Mouse (Mus musculus) heart, embryonic 15.5 days (tissue): Measurements from ENCODE around the gene Bdkrb2. TPM values are rescaled to one million over a fixed set of nuclear protein-coding genes. Genes with fewer than 3 reads are reported as not detected.

Source experiments
- ATAC-seq: fragments of 200-750 bp; cut with Nextera tagmentation; replicated peaks from 2 replicates; pipeline ENCODE4 v1.8.0; 2017; ENCODE audit warnings: low read depth, moderate TSS enrichment; ENCODE audit not compliant: insufficient number of reproducible peaks, insufficient read depth, low FRiP score
- H3K27ac ChIP-seq: fragments of 300-500 bp; sonication (generic); 2 replicates; pipeline ENCODE4 v1.5.1; 2015; ENCODE audit warnings: mild to moderate bottlenecking, inconsistent platforms
- H3K27me3 ChIP-seq: fragments of 300-500 bp; sonication (generic); 2 replicates; pipeline ENCODE4 v1.6.1; 2015; ENCODE audit warnings: inconsistent platforms
- H3K36me3 ChIP-seq: fragments of 300-500 bp; sonication (generic); 2 replicates; pipeline ENCODE4 v1.6.1; 2015; ENCODE audit warnings: mild to moderate bottlenecking, inconsistent platforms
- H3K4me1 ChIP-seq: fragments of 300-500 bp; sonication (generic); replicated peaks from 2 replicates; pipeline ENCODE4 v1.6.1; 2015; ENCODE audit warnings: inconsistent platforms
- H3K4me2 ChIP-seq: fragments of 300-500 bp; sonication (generic); 2 replicates; pipeline ENCODE4 v1.6.1; 2015; ENCODE audit warnings: inconsistent platforms, mild to moderate bottlenecking, moderate library complexity
- H3K4me3 ChIP-seq: fragments of 300-500 bp; sonication (generic); 2 replicates; pipeline ENCODE4 v1.5.1; 2015; ENCODE audit warnings: mild to moderate bottlenecking, inconsistent platforms
- H3K9ac ChIP-seq: fragments of 300-500 bp; sonication (generic); 2 replicates; pipeline ENCODE4 v1.6.1; 2015; ENCODE audit warnings: mild to moderate bottlenecking, inconsistent platforms
- H3K9me3 ChIP-seq: fragments of 300-500 bp; sonication (generic); replicated peaks from 2 replicates; pipeline ENCODE4 v1.6.1; 2016; ENCODE audit warnings: inconsistent platforms
- WGBS: fragments of 180-500 bp; shearing (Covaris S2); methylation state at CpG from one replicate; pipeline ENCODE4 v1.1.7; 2015; ENCODE audit warnings: mixed read lengths; 5-methylcytosine and 5-hydroxymethylcytosine counted together
- polyA plus RNA-seq: library from polyadenylated mRNA; unstranded; fragments of >200 nt; fragmentation: Nextera tagmentation; extraction: Ambion mirVana; gene quantifications from 2 replicates; pipeline ENCODE4 v1.2.1, GENCODE M21; 2015

The Bdkrb2 gene
- polyA plus RNA-seq, 1 experiment from 2014 or later = 0.77 TPM

GRCm38 (mm10) chr12:105535968-105536760 lies 26.9 kb upstream of the Bdkrb2 start:
- ATAC-seq = no peak
- Histone ChIP-seq H3K4me3 (no peak overlapping the region), H3K27ac (no peak overlapping the region), H3K4me1 (0 out of 2 replicates have a peak, but pooled peaks cover 3% of the 10 kb centered on the region), H3K27me3 (no peaks in the 10 kb centered on the region), H3K4me2 (no peak overlapping the region), H3K36me3 (no peaks in the 10 kb centered on the region), H3K9me3 (no peaks in the 10 kb centered on the region), H3K9ac (no peak overlapping the region)
- WGBS = 63% methylated on average over 13 of the region's 13 CpGs

GRCm38 (mm10) chr12:105537162-105537561 lies 25.9 kb upstream of the Bdkrb2 start:
- Histone ChIP-seq H3K36me3 (no peaks in the 10 kb centered on the region), H3K9me3 (no peaks in the 10 kb centered on the region), H3K27ac (no peak overlapping the region), H3K4me2 (no peak overlapping the region), H3K27me3 (no peaks in the 10 kb centered on the region), H3K9ac (no peak overlapping the region), H3K4me3 (no peak overlapping the region), H3K4me1 (0 out of 2 replicates have a peak, but pooled peaks cover 3% of the 10 kb centered on the region)
- WGBS = 69% methylated on average over 5 of the region's 5 CpGs
- no peak for ATAC-seq

- no peak overlapping the region for H3K4me3 ChIP-seq
- no peak overlapping the region for H3K27ac ChIP-seq
- no peaks in the 10 kb centered on the region for H3K9me3 ChIP-seq
- WGBS = 79% methylated on average over 10 of the region's 10 CpGs
- H3K4me1 ChIP-seq = peaks cover 9% of the 10 kb centered on the region
- no peak for ATAC-seq
- H3K27me3 ChIP-seq = 0 out of 2 replicates have a peak, but pooled peaks cover 5% of the 10 kb centered on the region
- H3K36me3 ChIP-seq = no peaks in the 10 kb centered on the region
- H3K9ac ChIP-seq = no peak overlapping the region
- H3K4me2 ChIP-seq = no peak overlapping the region
Observed at GRCm38 (mm10) chr12:105539649-105540048, 23.4 kb upstream of the Bdkrb2 start.

GRCm38 (mm10) chr12:105541590-105542402 lies 21.2 kb upstream of the Bdkrb2 start:
- Histone ChIP-seq H3K4me2 (no peak overlapping the region), H3K36me3 (no peaks in the 10 kb centered on the region), H3K4me3 (no peak overlapping the region), H3K27ac (no peak overlapping the region), H3K4me1 (peaks cover 25% of the 10 kb centered on the region), H3K27me3 (0 out of 2 replicates have a peak, but pooled peaks cover 7% of the 10 kb centered on the region), H3K9me3 (no peaks in the 10 kb centered on the region), H3K9ac (no peak overlapping the region)
- 77% methylated on average over 12 of the region's 12 CpGs for WGBS
- no peak for ATAC-seq

GRCm38 (mm10) chr12:105542513-105542912 lies 20.5 kb upstream of the Bdkrb2 start:
- peaks cover 31% of the 10 kb centered on the region for H3K4me1 ChIP-seq
- H3K4me3 ChIP-seq = no peak overlapping the region
- peaks cover 12% of the 10 kb centered on the region; the same call in 1 of the 2 replicates for H3K27me3 ChIP-seq
- ATAC-seq = no peak
- 81% methylated on average over 3 of the region's 3 CpGs for WGBS
- H3K36me3 ChIP-seq = no peaks in the 10 kb centered on the region
- no peak overlapping the region for H3K9ac ChIP-seq
- no peak overlapping the region for H3K27ac ChIP-seq
- H3K4me2 ChIP-seq = no peak overlapping the region
- no peaks in the 10 kb centered on the region for H3K9me3 ChIP-seq

GRCm38 (mm10) chr12:105543176-105543575 lies 19.9 kb upstream of the Bdkrb2 start:
- no peak overlapping the region for H3K27ac ChIP-seq
- no peak overlapping the region for H3K4me2 ChIP-seq
- H3K27me3 ChIP-seq = peaks cover 13% of the 10 kb centered on the region; the same call in 1 of the 2 replicates
- WGBS = 78% methylated on average over 8 of the region's 8 CpGs
- ATAC-seq = no peak
- no peak overlapping the region for H3K4me3 ChIP-seq
- no peaks in the 10 kb centered on the region for H3K36me3 ChIP-seq
- H3K4me1 ChIP-seq = peaks cover 38% of the 10 kb centered on the region
- H3K9ac ChIP-seq = no peak overlapping the region
- no peaks in the 10 kb centered on the region for H3K9me3 ChIP-seq

- Histone ChIP-seq H3K9ac (no peak overlapping the region), H3K9me3 (no peaks in the 10 kb centered on the region), H3K4me3 (no peak overlapping the region), H3K27me3 (peaks cover 13% of the 10 kb centered on the region; the same call in 1 of the 2 replicates), H3K27ac (no peak overlapping the region), H3K4me1 (peaks cover 43% of the 10 kb centered on the region), H3K4me2 (no peak overlapping the region), H3K36me3 (no peaks in the 10 kb centered on the region)
- ATAC-seq = no peak
- WGBS = 52% methylated on average over 6 of the region's 6 CpGs
Observed at GRCm38 (mm10) chr12:105543751-105544150, 19.3 kb upstream of the Bdkrb2 start.

- no peak overlapping the region for H3K4me3 ChIP-seq
- H3K36me3 ChIP-seq = no peaks in the 10 kb centered on the region
- H3K4me1 ChIP-seq = peaks cover 49% of the 10 kb centered on the region
- peak; percentile 66; the same call in 1 of the 2 replicates for ATAC-seq
- H3K4me2 ChIP-seq = no peak overlapping the region
- whole genome bisulfite sequencing = 41% methylated on average over 7 of the region's 7 CpGs
- no peaks in the 10 kb centered on the region for H3K9me3 ChIP-seq
- H3K9ac ChIP-seq = no peak overlapping the region
- peaks cover 13% of the 10 kb centered on the region; the same call in 1 of the 2 replicates for H3K27me3 ChIP-seq
- H3K27ac ChIP-seq = no peak overlapping the region
Observed at GRCm38 (mm10) chr12:105544872-105545271, 18.2 kb upstream of the Bdkrb2 start.

- no peak for ATAC-seq
- H3K27ac ChIP-seq = peak overlapping the region; percentile 24; the same call in 1 of the 2 replicates
Observed at GRCm38 (mm10) chr12:105545696-105546435, 17.2 kb upstream of the Bdkrb2 start.

GRCm38 (mm10) chr12:105546538-105546937 lies 16.5 kb upstream of the Bdkrb2 start:
- no peak overlapping the region for H3K4me2 ChIP-seq
- 60% methylated on average over 6 of the region's 6 CpGs for WGBS
- peaks cover 53% of the 10 kb centered on the region for H3K4me1 ChIP-seq
- H3K4me3 ChIP-seq = no peak overlapping the region
- no peak overlapping the region for H3K27ac ChIP-seq
- no peaks in the 10 kb centered on the region for H3K9me3 ChIP-seq
- H3K9ac ChIP-seq = no peak overlapping the region
- ATAC-seq = no peak
- H3K27me3 ChIP-seq = peaks cover 13% of the 10 kb centered on the region; the same call in 1 of the 2 replicates
- H3K36me3 ChIP-seq = no peaks in the 10 kb centered on the region

More at GRCm38 (mm10) chr12:105545696-105546435, 17.2 kb upstream of the Bdkrb2 start:
- no peak overlapping the region for H3K4me2 ChIP-seq
- H3K4me1 ChIP-seq = peaks cover 49% of the 10 kb centered on the region
- H3K9ac ChIP-seq = no peak overlapping the region
- peaks cover 13% of the 10 kb centered on the region; the same call in 1 of the 2 replicates for H3K27me3 ChIP-seq
- 36% methylated on average over 17 of the region's 17 CpGs for WGBS
- no peaks in the 10 kb centered on the region for H3K36me3 ChIP-seq
- no peaks in the 10 kb centered on the region for H3K9me3 ChIP-seq
- no peak overlapping the region for H3K4me3 ChIP-seq

- WGBS = 72% methylated on average over 2 of the region's 2 CpGs
- no peak overlapping the region for H3K27ac ChIP-seq
- no peak for ATAC-seq
- H3K9ac ChIP-seq = no peak overlapping the region
- H3K4me1 ChIP-seq = peaks cover 59% of the 10 kb centered on the region
- H3K4me3 ChIP-seq = no peak overlapping the region
- no peaks in the 10 kb centered on the region for H3K36me3 ChIP-seq
- H3K9me3 ChIP-seq = no peaks in the 10 kb centered on the region
- no peak overlapping the region for H3K4me2 ChIP-seq
- H3K27me3 ChIP-seq = peaks cover 13% of the 10 kb centered on the region; the same call in 1 of the 2 replicates
Observed at GRCm38 (mm10) chr12:105547151-105547550, 15.9 kb upstream of the Bdkrb2 start.
